Mouse (Mus musculus) right cerebral cortex, postnatal 10 days (tissue): Measurements from ENCODE around the gene Cdh15.

Experiments used
- DNase-seq, 2 experiments: peaks; one replicate each; pipeline ENCODE4 v3.0.0; 2021; ENCODE audit warnings: low spot score in 2 of 2

Cdh15 gene

DNA sequence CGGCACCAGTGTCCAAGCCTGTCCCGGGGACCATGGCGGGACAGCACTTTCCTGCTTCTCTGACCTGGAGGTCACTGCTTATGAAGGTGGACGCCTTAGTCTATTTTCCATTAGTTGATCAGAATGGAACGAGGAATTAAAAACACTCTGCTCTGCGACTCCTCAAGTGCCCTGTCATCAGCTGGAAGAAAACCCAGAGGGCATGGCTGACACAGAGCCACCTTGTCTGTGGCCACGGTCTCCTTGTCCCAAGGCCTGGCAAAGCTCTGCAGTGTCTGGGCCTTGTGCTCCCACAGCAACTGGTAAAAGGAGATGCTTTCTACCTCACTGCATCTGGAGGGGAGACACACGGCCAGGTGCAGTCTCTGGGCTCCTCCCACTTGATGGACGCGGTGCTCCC is 35.9 kb downstream of the Cdh15 start:
- no peak for DNase-seq

DNA sequence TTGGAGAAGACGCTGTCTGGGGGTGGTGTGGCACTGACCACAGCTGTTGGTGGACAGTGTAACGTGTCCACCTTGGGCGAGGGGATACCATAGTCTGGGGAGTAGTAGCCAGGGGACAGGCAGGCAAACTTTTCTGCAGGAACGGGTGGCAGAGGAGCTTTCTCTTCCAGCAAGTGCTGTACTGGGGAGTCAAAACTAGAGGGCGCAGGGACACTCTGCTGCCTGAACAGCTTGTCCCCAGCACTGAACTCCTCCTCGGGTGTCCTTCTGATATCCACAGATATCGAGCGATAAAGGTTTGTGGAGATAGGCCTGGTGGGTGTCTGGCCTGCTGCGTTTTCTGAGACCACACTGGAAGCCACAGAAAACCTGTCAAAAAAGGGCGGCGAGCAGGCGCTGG is 43.7 kb downstream of the Cdh15 start:
- DNase-seq: no peak

DNA sequence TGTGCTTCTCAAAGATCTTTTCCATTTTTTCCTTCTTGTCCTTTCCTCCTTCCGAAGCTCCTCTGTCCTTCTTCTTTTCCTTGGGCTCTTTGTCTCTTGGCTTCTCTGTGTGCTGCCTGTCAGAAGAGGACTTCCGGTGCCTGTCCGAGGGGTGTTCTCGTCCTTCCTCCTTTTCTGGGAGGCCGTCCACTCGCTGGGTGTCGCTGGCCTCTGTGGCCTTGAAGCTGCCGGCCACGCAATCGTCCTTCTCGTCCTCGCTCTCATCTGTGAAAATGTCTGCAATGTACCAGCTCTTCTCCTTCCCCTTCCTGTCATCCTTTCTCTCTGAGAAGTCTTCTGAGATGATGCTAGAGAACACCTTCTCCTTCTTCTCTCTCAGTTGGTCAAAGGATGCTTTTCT is 45.7 kb downstream of the Cdh15 start:
- no peak for DNase-seq

DNA sequence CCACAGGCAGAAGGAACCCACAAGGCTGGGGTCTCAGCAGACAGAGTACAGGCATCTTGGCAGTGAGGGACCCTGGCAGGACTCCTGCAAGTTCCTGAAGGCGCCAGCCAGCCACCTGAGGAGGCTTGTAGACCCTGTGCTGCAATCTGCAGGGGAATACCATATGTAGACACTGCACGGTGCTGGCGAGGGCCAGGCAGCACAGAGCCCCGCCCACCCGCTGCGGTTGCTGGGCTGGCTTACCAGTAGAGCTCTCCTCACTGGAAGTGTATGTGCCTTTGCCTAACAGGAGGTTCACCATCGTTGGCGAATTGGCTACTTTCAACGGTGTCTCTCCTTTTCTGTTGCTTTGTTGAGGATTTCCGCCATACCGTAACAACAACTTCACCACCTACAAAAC is 48.6 kb downstream of the Cdh15 start:
- DNase-seq: no peak

DNA sequence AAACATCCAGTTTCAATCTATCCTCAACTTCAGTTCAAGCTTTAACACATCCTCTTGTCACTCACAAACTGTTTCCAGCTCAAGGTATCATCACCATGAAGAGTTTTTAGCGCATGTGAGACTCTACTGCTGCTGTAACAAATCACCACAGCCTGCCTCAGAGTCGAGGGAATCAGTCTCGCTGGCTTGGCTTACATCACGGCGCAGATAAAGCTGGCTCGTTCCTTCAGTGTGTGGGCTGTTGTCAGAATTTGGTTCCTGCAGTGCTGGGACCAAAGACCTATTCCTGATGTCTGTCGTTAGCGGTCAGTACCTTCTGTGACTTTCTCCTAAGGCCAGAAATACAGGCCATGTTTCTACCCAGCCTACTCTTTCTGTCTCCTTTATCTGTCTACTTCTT is 49.4 kb downstream of the Cdh15 start:
- DNase-seq: no peak

DNA sequence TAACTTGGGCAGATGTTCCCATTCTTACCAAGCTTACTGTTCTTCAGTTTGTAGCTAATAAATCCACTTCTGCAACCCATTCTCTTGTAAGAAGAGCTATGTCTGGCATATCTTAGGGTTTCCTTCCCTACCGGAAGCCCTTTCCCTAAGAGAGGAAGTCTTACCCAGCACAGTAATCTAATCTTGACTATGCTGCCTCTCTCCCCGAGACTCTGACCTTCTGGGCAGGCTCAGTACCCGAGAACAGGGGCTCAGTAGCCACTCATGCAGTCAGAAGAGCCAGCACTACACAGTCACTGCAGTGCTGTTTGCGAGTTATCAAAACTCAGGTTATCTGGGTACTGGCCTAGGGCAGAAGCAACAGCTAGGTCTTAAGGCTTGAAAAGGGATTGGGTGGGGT is 50.3 kb downstream of the Cdh15 start:
- DNase-seq: no peak

DNA sequence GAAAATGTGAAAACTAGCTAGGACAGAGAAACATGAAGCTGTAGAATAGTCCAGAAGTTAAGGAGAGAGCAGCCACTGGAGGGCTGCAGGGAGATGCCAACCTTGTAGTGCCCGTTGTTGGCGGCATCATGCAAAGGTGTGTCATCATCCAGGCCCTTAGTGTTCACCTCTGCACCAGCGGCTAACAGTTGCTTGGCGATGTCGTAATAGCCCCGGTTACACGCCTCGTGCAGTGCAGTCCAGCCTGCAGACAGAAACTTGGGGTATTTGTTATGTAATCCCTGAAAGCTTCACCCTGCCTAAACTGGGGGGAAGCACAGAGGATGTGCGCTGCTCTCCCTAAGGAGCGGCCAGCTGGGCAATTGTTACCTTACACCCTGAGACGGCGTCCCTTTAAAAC is 50.7 kb downstream of the Cdh15 start:
- no peak for DNase-seq

DNA sequence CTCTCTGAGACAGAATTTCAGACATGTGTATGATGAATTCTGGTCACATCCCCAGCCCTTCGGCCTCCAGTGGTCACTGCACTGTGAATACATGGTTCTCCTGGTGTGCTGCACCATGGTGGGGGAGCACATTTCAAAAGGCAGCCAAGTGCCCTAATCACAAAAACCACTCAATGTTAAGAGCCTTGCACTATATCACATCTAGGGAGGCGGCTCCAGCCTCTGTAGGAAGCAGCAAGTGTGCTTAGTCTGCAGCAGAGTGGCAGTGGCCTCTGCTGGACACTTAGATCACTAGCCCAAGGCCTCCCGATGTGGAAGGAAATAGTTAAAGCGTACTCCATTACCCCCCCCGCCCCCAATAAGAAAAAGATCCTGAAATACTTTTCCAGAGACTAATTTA is 51.3 kb downstream of the Cdh15 start:
- no peak for DNase-seq

DNA sequence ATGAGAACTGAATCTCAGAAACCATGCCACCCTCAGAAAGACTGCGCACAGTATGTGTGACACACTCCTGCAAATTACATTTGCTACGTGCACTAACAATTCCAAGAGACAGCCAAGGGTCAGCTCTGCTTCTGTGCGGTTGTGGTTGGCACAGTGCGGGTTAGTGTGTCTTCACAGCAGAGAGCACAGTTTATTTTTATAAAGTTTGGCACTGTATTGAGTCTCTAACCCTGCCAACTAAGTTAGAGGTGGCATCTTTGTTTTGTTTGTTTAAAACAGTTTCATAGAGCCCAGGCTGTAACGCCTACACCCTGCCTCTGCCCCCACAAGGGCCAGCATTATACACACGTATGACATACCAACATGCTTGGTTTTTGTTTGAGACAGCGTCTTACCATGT is 53.7 kb downstream of the Cdh15 start:
- DNase-seq: no peak

DNA sequence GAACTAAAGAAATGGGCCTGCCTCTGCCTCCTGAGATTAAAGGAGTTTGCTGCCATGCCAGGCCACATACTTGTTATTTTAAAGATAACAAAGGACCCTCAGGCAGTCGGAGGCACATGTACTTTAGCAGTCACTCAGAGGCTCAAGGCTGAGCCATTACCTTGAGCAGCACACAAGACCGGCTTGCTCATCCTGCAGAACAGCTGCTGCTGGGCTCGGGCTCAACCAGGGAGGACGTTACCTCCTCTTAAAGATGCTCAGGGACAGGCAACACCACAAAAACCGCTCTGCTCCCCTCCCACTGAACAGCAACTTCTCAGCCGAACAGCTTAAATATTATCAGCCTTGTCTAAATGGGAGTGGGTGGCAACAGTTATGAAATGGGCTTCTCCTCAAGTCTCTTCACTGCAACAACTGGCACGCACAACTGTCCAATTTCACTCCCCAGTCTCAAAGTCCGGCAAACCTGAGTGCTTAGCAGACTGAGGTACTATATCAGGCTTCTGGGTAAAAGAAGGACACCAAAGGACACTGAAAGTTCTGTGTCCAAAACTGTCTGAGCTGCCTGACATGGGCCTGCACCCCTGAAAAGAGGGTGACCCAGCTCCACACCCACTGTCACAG is 54.2 kb downstream of the Cdh15 start:
- no peak for DNase-seq

DNA sequence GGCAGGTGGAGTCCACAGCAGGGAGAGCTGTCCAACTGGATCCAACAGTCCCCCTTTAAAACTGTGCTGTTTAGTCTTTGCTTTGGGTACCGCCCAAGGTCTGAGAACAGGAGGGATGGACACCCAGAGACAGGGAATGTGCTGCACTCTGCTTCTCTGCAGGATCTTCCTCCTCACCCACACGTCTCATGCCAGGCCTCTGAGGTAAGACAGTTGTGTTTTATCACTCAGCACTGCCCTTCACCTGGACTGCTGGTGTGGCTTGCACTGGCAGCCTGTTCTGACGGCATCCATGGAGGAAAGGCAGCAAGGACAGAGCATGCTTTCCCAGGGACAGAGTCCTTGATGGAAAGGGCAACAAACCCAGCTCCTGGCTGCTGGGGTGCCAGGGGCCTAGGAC is 54.8 kb downstream of the Cdh15 start:
- no peak for DNase-seq

DNA sequence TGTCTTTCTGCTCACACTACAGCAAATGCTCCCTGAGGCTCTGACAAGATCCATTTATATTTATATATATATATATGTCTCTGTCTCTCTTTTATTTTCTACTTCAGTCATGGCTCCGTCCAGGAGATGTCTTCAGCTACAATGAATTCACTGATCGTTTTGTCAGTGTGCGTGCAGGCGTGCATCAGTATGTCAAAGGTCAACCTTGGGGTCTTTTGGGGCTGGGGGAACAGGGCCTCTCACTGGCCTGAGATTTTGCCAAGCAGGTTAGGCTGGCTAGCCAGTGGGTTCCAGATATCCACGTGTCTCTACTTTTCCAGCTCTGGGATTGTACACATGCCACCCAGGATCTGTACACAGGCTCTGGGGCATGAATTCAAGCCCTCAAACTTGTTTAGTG is 55.2 kb downstream of the Cdh15 start:
- no peak for DNase-seq

DNA sequence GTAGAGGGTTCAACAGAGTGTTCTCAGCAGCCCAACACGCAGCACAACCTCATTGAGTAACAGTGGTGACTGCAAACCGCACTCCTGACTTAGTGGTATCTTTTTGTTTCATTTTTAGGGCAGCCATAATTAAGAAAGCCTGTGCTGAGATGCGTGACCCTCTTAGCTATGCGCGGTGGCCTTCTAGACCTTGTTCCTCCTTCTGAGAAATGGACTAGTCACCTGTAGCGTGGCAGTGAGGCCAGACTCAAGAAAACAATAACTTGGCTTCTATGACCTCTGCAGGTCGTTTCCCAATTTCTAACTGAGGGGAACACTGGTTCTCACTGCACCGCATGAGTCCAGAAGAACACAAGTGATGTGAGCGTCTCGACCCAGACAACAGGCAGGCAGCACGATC is 56.7 kb downstream of the Cdh15 start:
- DNase-seq: no peak

DNA sequence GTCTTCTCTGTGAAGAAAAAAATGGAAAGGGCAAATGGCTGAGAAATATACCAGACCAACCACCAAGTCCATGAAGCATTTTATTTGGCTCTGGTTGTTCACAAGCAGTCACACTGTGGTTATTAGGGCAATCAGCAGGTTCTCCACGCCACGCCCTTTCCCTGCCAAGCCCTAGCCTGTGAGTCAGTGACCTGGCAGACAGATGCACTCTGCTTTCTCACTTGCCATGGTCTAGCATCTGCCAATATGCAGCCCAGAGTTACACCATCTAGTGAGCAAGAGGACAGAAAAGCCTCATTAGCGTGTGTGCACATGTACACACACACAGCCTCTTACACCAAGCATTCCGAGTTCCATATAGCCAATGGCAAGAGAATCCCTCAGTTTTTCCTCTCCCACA is 57.6 kb downstream of the Cdh15 start:
- DNase-seq: no peak

DNA sequence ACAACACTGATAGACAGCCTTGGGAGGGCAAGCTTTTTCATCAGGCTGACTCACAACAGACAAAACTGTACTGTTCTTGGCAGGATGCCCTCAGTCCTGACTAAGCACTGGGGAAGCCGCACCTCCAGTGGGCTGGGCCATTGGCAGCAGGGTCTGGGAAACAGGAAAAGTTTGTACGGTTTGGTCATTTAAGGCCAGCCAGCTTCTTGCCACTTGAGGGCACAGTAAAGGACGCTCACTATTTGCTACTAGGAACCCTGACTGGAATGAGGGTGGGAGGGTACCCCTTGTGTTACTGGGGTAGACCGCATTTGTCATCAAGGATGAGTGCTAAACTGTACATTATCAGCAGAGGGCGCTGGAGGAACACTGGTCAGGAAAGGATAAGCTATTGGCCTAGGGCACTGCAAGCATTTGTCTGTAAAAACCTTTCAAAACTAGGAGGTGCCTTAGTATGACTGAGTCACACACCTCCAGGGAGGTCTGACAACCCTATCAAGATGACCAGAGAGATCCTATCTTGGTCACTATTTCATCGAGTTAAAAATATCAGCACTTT is 58.8 kb downstream of the Cdh15 start:
- DNase-seq: peak; percentile 90 to 91

DNA sequence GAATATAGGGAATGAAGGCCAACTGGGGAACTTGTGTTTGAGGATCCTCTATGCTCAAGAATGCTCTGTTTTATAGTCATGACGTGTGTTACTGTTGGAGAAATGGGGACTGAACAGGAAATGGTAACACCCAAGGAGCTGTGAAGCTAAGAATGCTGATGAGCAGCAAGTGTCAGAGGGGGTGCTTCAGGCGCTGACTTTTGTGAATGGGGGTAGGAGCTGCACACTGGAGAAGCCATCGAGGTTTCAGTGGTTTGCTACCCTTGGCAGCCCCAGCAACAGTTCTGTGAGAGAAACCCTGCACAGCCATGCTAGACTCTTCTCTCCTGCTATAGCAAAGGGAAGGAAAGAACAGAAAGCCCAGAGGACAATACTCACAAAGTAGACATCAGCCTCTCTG is 64.4 kb downstream of the Cdh15 start:
- no peak for DNase-seq

DNA sequence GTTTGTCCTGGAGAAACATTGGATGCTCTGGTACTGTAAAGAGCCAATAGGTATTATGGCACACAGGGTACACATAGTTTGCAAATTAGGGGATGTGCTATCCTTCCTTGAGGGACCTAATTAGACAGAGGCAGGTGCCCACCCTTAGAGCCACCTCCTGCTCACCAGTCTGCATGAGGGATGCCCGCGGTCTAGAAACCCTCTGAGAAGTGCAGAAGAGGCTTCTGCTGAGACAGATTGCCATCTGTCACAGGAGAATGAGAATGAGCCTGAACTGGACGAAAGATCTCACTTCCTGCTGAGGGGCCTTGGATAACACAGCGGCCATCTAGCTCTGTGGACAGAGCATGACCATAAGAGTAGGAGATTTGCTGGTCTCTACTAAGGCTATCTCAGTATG is 65.1 kb downstream of the Cdh15 start:
- DNase-seq: no peak

DNA sequence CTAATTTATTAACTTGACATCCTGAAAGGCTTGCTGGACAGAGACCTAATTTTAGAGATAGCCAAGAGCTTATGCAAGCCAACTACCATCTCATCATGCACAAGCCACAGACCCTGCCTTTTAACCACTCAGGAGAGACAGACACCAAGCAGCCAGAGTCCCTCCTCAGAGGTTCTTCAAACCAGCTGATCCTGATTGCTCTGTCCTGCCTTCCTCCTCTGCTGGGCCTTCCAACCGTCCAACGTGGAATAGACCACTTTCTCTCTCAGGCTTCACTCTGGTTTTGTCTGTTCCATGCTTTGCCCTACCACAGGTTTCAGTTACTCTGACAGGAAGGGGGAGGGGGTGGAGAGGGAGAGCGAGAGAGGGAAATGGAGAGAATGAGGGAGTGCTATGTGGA is 69.0 kb downstream of the Cdh15 start:
- no peak for DNase-seq
